Mouse (Mus musculus): ENCODE data around the gene Ablim2.

DNA sequence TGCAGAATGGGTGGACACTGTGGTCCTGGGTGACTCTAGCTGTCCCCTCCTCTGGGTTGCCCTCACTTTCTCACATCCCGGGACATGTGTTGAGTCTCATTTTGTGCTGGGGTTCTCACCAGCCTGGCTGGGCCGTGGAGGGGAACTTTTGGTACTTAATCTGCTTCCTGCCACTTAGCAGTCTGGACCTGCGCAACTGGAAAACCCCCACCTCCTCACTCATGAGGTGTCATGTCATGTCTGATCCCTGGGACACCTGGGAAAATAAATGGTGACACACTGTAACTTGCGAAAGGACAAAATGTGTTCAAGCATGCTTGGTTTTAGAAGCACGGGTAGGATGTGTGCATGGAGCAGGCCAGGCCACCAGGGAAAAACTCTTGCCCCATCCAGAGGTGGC is 127.0 kb downstream of the Ablim2 start:
- TF ChIP-seq CTCF (IDR thresholded peaks at IDR 0.05; ENCODE audit: insufficient read depth, low read depth, low read length) (no peak), POLR2A (IDR thresholded peaks at IDR 0.05; ENCODE audit: insufficient read depth, low read depth, low read length) (no peak)
